ENCODE assay signal across 9 mouse cellular contexts in genomic region chr4:57886066-57886887, GRCm38 (mm10). TPM values are rescaled to one million over a fixed set of nuclear protein-coding genes. Genes with fewer than 3 reads are reported as not detected.
DNase-seq lines count a peak whose midpoint lies in the region; ATAC-seq and TF ChIP-seq lines count a peak whose summit lies in the region.
"Had no signal": no experiment of that assay in that cellular context is flagged by ENCODE, and none has a peak within 500 bp of the region (broad histone marks: within the 10 kb centered on the region; RNA-seq: fewer than 3 reads in every experiment).

No protein-coding gene starts in this region.

- intact Hi-C loops in heart, postnatal 14 days (cut with DNase I), result no loop called here

- H3K27ac ChIP-seq in liver, adult 2 months (replicated peaks; ENCODE audit: insufficient read depth, low read depth, low read length), result peak overlapping the region; percentile 60
- no peak overlapping the region for H3K27ac ChIP-seq in liver, embryonic 12.5 days
- H3K27ac ChIP-seq: midbrain, embryonic 12.5 days had no signal

- H3K4me2 ChIP-seq in liver, embryonic 12.5 days, result no peak overlapping the region
- H3K4me2 ChIP-seq: midbrain, embryonic 12.5 days had no signal

- H3K4me1 ChIP-seq in liver, adult 2 months (ENCODE audit: control insufficient read depth, insufficient read depth, low read length), result peaks cover 18% of the 10 kb centered on the region
- H3K4me1 ChIP-seq in liver, embryonic 12.5 days, result no peaks in the 10 kb centered on the region

- DNase-seq in liver, adult 2 months (ENCODE audit: extremely low read depth, low read depth, low spot score), result peak; percentile 71
- DNase-seq in adrenal gland, postnatal 10 days, result peak; percentile 81
- peak; percentile 48 to 52 for DNase-seq in heart, postnatal 14 days
- peak; percentile 53 to 65 for DNase-seq in lung, postnatal 4 days
- no peak for DNase-seq in spleen, adult 12 weeks (ENCODE audit: low spot score)
- DNase-seq in right cerebral cortex, adult 2 months (ENCODE audit: low spot score in 2 of 2), result no peak
- no peak for DNase-seq in cerebellum, adult 9-11 months

- ATAC-seq in liver, embryonic 12.5 days, result no peak

- peaks cover 2% of the 10 kb centered on the region; the same call in 1 of the 2 replicates for H3K79me2 ChIP-seq in liver, adult 2 months (ENCODE audit: control insufficient read depth, insufficient read depth, low read length)

- no peak overlapping the region for H3K9ac ChIP-seq in liver, adult 2 months (ENCODE audit: low read depth, low read length)
- H3K9ac ChIP-seq in liver, embryonic 12.5 days, result no peak overlapping the region
- H3K9ac ChIP-seq: midbrain, embryonic 12.5 days had no signal

- TF ChIP-seq CTCF in liver, adult 2 months (IDR thresholded peaks at IDR 0.05; ENCODE audit: low read depth, low read length), result no peak

- no peaks in the 10 kb centered on the region for H3K36me3 ChIP-seq in liver, adult 2 months (ENCODE audit: control insufficient read depth, insufficient read depth, low read length)
- no peaks in the 10 kb centered on the region for H3K36me3 ChIP-seq in liver, embryonic 12.5 days
- H3K36me3 ChIP-seq: midbrain, embryonic 12.5 days had no signal

- no peak overlapping the region for H3K4me3 ChIP-seq in liver, adult 2 months (ENCODE audit: insufficient read depth, low read depth, low read length)
- H3K4me3 ChIP-seq in liver, embryonic 12.5 days, result no peak overlapping the region
- H3K4me3 ChIP-seq: midbrain, embryonic 12.5 days had no signal

- 22% methylated on average over 11 of the region's 11 CpGs for WGBS in liver, adult 2 months
- WGBS in liver, embryonic 12.5 days (ENCODE audit: insufficient replicate concordance), result 42% methylated on average over 11 of the region's 11 CpGs

- no peaks in the 10 kb centered on the region for H3K9me3 ChIP-seq in liver, embryonic 12.5 days (replicated peaks)
- H3K9me3 ChIP-seq: midbrain, embryonic 12.5 days had no signal

- H3K27me3 ChIP-seq in liver, adult 2 months (ENCODE audit: control insufficient read depth, insufficient read depth, low read length), result no peaks in the 10 kb centered on the region
- no peaks in the 10 kb centered on the region for H3K27me3 ChIP-seq in liver, embryonic 12.5 days (replicated peaks)
- H3K27me3 ChIP-seq: midbrain, embryonic 12.5 days had no signal

- TF ChIP-seq POLR2A in liver, adult 2 months (IDR thresholded peaks at IDR 0.05; ENCODE audit: extremely low read depth, insufficient read depth, low read length), result no peak

RNA-seq across cellular contexts. Expression of gene D630039A03Rik, which starts 29.8 kb away (rescaled TPM):
- total RNA-seq in liver, adult 2 months (2014; rRNA removed), result 3.2 and 4.9 TPM in 2 replicates
- polyA plus RNA-seq in liver, adult 2 months (2012; rRNA removed), result 10.2 and 14.3 TPM in 2 replicates
- 0.39 and 0.51 TPM in 2 replicates for polyA plus RNA-seq in liver, embryonic 12.5 days (2016; fragmentation: Nextera tagmentation; extraction: Ambion mirVana)
- 1 to 10 TPM; 6.3 to 6.7 TPM for total RNA-seq in adrenal gland, postnatal 10 days (2021)
- under 1 TPM; 0.20 to 0.43 TPM for total RNA-seq in heart, postnatal 14 days (2021)

Comparison
In these comparisons a context has a peak if more than half of its experiments do, and no peak if none do; other contexts are left out.
1. DNase-seq: peak in liver, adult 2 months (single experiment), adrenal gland, postnatal 10 days (single experiment), heart, postnatal 14 days (2 of 2) and lung, postnatal 4 days (2 of 2); none in spleen, adult 12 weeks (single experiment), right cerebral cortex, adult 2 months (0 of 2) and cerebellum, adult 9-11 months (single experiment).